Mouse (Mus musculus) limb, embryonic 14.5 days (tissue): ENCODE results near the gene Hbb-bh2. TPM values are rescaled to one million over a fixed set of nuclear protein-coding genes. Genes with fewer than 3 reads are reported as not detected.

Experiments
- ATAC-seq: fragments of 200-750 bp; cut with Nextera tagmentation; 2 replicates; pipeline ENCODE4 v1.8.0; 2017; ENCODE audit warnings: low read depth, moderate number of reproducible peaks, moderate TSS enrichment; ENCODE audit not compliant: low FRiP score
- DNase-seq: peaks from one replicate; pipeline ENCODE4 v3.0.0-alpha.2; 2015; ENCODE audit warnings: low spot score
- H3K27ac ChIP-seq: fragments of 300-500 bp; sonication (generic); replicated peaks from 2 replicates; pipeline ENCODE4 v1.5.1; 2014; ENCODE audit warnings: low read depth, mild to moderate bottlenecking, low read length, moderate library complexity, mixed read lengths
- H3K27me3 ChIP-seq: fragments of 300-500 bp; sonication (generic); 2 replicates; pipeline ENCODE4 v1.6.1; 2014; ENCODE audit warnings: low read length, mixed read lengths; ENCODE audit not compliant: control insufficient read depth, insufficient read depth
- H3K36me3 ChIP-seq: fragments of 300-500 bp; sonication (generic); 2 replicates; pipeline ENCODE4 v1.6.1; 2014; ENCODE audit warnings: mild to moderate bottlenecking, low read length, moderate library complexity, mixed read lengths; ENCODE audit not compliant: control insufficient read depth, insufficient read depth
- H3K4me1 ChIP-seq: fragments of 300-500 bp; sonication (generic); 2 replicates; pipeline ENCODE4 v1.6.1; 2014; ENCODE audit warnings: antibody characterized with exemption, low read length, mixed read lengths; ENCODE audit not compliant: control insufficient read depth, insufficient read depth
- H3K4me2 ChIP-seq: fragments of 300-500 bp; sonication (generic); replicated peaks from 2 replicates; pipeline ENCODE4 v1.6.1; 2014; ENCODE audit warnings: low read depth, mild to moderate bottlenecking, low read length, moderate library complexity; ENCODE audit not compliant: severe bottlenecking
- H3K4me3 ChIP-seq: fragments of 300-500 bp; sonication (generic); replicated peaks from 2 replicates; pipeline ENCODE4 v1.5.1; 2014; ENCODE audit warnings: low read length
- H3K9ac ChIP-seq: fragments of 300-500 bp; sonication (generic); 2 replicates; pipeline ENCODE4 v1.6.1; 2014; ENCODE audit warnings: mild to moderate bottlenecking, low read depth, low read length, moderate library complexity; ENCODE audit not compliant: severe bottlenecking
- H3K9me3 ChIP-seq: fragments of 300-500 bp; sonication (generic); 2 replicates; pipeline ENCODE4 v1.6.1; 2016; ENCODE audit warnings: low read length; ENCODE audit not compliant: control insufficient read depth
- POLR2A ChIP-seq: fragments of 200-500 bp; IDR thresholded peaks from 2 replicates; pipeline ENCODE4 v1.8.0; 2012; ENCODE audit warnings: inconsistent platforms, mild to moderate bottlenecking, moderate library complexity, borderline replicate concordance; ENCODE audit not compliant: insufficient read depth, insufficient read length; ENCODE audit errors: extremely low read depth
- WGBS: fragments of 180-500 bp; shearing (Covaris S2); extraction: QIAGEN DNeasy Blood & Tissue Kit; methylation state at CpG from one replicate; pipeline ENCODE4 v1.1.7; 2014; 5-methylcytosine and 5-hydroxymethylcytosine counted together
- polyA plus RNA-seq, 2 experiments: library from polyadenylated mRNA; depleted of rRNA in 1 of 2; stranded (reverse) in 1 of 2; unstranded in 1 of 2; fragments of >200 nt; fragmentation: Nextera tagmentation in 1 of 2; extraction: Ambion mirVana in 1 of 2; gene quantifications; 2 replicates each; pipeline versions ENCODE4 v1.2.1 to v1.2.3; 2012 to 2014

Gene Hbb-bh2
- polyA plus RNA-seq, 2 experiments: not detected

DNA sequence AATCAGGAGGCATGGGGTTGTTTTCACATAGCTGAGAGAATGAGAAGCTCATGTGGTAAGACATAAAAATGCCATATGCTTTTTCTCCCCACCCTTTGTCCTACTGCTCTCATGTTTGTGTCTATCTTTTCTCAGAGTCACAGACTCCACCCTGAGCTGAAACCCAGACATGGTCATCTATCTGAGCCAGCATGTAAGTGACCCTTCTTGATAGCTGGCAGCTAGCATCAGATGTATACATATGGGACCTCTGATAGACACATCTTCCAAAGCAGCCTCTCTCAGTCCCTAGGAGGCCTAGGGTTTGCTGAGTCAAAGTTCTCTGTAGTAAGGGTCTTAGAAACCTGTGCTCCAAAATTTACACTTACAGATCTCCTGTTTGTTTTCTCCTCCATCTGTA, 25.4 kb upstream of the Hbb-bh2 start:
- Histone ChIP-seq H3K9me3 (no peaks in the 10 kb centered on the region), H3K4me2 (no peak overlapping the region), H3K36me3 (no peaks in the 10 kb centered on the region), H3K4me1 (no peaks in the 10 kb centered on the region), H3K9ac (no peak overlapping the region), H3K4me3 (no peak overlapping the region), H3K27me3 (no peaks in the 10 kb centered on the region), H3K27ac (no peak overlapping the region)
- no peak for TF ChIP-seq POLR2A
- DNase-seq (no peak), ATAC-seq (no peak)

DNA sequence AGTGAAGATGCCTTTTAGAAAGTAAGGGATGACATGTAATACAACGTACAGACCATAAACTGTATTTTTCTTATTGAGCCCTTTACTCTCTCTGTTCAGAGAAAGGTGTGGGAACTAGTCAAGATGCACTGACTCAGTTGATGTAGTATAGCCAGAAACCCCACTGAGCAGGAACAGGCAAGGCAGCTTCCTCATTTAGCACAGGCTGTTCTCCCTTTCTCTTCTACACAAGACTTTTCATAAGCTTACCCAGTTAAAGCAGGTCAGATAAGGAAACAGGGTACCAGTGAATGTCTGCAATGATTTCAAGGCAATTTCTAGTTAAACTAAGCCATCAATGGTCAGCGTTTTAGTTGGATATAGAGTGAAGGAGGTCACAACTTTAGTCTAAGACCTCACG, 21.2 kb upstream of the Hbb-bh2 start:
- H3K4me1 ChIP-seq: no peaks in the 10 kb centered on the region
- WGBS: 76% methylated on average over 3 of the region's 3 CpGs
- no peak overlapping the region for H3K4me3 ChIP-seq
- H3K9ac ChIP-seq: no peak overlapping the region
- DNase-seq (no peak), ATAC-seq (no peak)
- TF ChIP-seq POLR2A: no peak
- no peaks in the 10 kb centered on the region for H3K36me3 ChIP-seq
- H3K4me2 ChIP-seq: no peak overlapping the region
- H3K27ac ChIP-seq: no peak overlapping the region
- no peaks in the 10 kb centered on the region for H3K9me3 ChIP-seq
- H3K27me3 ChIP-seq: no peaks in the 10 kb centered on the region

DNA sequence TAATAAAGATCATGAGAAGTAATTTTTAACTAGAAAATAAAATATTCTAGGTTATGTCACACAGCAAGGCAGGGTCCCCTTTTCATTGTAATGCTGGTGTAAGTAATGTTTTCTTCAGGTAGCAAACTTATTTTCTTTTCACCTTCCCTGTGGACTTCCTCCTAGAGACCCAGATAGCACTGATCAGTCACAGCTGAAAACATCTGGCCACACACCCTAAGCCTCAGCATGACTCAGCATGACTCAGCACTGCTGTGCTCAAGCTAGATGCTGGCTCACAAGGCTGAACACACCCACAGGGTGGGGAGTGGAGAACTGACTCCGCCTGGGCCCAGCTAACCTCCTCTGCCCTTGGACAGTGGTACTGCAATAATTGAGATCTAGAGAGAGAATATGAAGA, 20.5 kb upstream of the Hbb-bh2 start:
- Histone ChIP-seq H3K4me1 (no peaks in the 10 kb centered on the region), H3K9me3 (no peaks in the 10 kb centered on the region), H3K36me3 (no peaks in the 10 kb centered on the region), H3K9ac (no peak overlapping the region), H3K4me3 (no peak overlapping the region), H3K27ac (no peak overlapping the region), H3K27me3 (no peaks in the 10 kb centered on the region), H3K4me2 (no peak overlapping the region)
- WGBS: 52% methylated on average over 1 of the region's 1 CpGs
- no peak for ATAC-seq
- DNase-seq: no peak
- TF ChIP-seq POLR2A: no peak

DNA sequence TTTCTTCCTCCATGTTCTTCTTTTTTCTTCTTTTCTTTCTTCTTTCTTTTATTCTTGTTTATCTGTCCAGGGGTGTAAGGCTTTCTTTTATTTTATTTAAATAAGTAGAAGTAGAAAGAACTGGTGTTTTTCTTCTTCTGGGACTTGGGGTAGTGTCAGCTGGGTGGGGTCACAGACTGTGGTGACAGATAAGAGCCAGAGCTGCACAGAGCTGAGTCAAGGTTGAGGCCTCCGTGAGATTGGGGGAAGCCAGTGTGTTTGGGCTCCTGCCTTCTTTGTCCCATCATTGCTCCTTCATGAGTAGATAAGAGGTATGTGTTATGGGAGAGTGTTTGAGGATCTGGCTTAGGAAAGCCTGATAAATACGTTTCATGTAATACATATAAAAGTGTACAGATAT, 18.8 kb upstream of the Hbb-bh2 start:
- TF ChIP-seq POLR2A: no peak
- no peak overlapping the region for H3K4me2 ChIP-seq
- H3K4me3 ChIP-seq: no peak overlapping the region
- H3K27me3 ChIP-seq: no peaks in the 10 kb centered on the region
- ATAC-seq (no peak), DNase-seq (no peak)
- H3K9ac ChIP-seq: no peak overlapping the region
- no peak overlapping the region for H3K27ac ChIP-seq
- no peaks in the 10 kb centered on the region for H3K9me3 ChIP-seq
- no peaks in the 10 kb centered on the region for H3K36me3 ChIP-seq
- no peaks in the 10 kb centered on the region for H3K4me1 ChIP-seq
- WGBS: 65% methylated on average over 2 of the region's 2 CpGs

DNA sequence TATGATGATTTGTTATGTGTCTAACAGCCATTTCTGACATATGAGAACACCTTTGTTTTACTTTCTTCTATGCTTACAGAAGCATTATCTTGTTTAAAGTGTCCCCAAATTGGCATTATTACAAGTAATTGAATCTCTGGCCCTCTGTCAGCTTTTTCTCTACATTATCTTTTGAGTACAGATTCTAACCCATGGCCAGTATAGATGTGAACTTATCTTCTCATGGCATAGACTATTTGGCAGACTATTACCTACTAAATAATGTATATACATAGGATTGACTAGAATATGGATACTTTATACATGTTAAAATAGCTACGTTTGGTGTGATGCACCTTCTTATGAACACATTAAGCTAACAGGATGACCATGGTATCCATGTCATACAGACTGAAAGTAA, 14.3 kb upstream of the Hbb-bh2 start:
- Histone ChIP-seq H3K4me3 (no peak overlapping the region), H3K9me3 (no peaks in the 10 kb centered on the region), H3K4me1 (no peaks in the 10 kb centered on the region), H3K9ac (no peak overlapping the region), H3K36me3 (no peaks in the 10 kb centered on the region), H3K4me2 (no peak overlapping the region), H3K27me3 (no peaks in the 10 kb centered on the region), H3K27ac (no peak overlapping the region)
- TF ChIP-seq POLR2A: no peak
- 65% methylated on average over 1 of the region's 1 CpGs for WGBS
- DNase-seq (no peak), ATAC-seq (no peak)

DNA sequence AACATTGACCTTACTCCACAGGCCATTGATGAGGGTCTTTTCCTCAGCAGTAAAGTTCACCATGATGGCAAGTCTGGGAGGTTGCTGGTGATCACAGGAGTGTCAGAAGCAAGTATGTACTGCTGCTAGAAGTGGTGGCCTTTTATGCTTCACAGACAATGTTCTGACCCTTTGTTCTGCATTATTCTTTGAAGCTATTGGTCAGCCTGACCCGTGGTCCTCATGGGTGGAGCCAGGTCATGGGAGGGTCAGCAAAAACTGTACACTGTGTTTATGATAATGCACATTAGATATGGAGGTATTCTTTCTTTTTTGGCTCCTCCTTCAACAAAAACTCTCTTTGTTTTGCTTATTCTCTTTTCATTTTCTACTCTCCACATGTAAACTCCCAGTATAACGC, 12.8 kb upstream of the Hbb-bh2 start, which contains the start of gene Hbb-y:
TSS of gene Hbb-y (minus strand) at position 127 of the 400 bp plus-strand sequence.
- no peaks in the 10 kb centered on the region for H3K4me1 ChIP-seq
- no peaks in the 10 kb centered on the region for H3K27me3 ChIP-seq
- H3K27ac ChIP-seq: no peak within 1 kb of the TSS
- no peaks in the 10 kb centered on the region for H3K36me3 ChIP-seq
- H3K4me3 ChIP-seq: no peak within 1 kb of the TSS
- no peak for TF ChIP-seq POLR2A
- no peak within 1 kb of the TSS for H3K9ac ChIP-seq
- DNase-seq (no peak), ATAC-seq (no peak)
- no peaks in the 10 kb centered on the region for H3K9me3 ChIP-seq
- no peak within 1 kb of the TSS for H3K4me2 ChIP-seq
- 76% methylated on average over 2 of the region's 2 CpGs for WGBS
